Mouse (Mus musculus): ENCODE results near the gene Prdx3.
"Not testable (repeated sequence)": the region's sequence is repeated elsewhere in the genome, so short reads cannot be mapped to it uniquely, and the experiment has no call there.

DNA sequence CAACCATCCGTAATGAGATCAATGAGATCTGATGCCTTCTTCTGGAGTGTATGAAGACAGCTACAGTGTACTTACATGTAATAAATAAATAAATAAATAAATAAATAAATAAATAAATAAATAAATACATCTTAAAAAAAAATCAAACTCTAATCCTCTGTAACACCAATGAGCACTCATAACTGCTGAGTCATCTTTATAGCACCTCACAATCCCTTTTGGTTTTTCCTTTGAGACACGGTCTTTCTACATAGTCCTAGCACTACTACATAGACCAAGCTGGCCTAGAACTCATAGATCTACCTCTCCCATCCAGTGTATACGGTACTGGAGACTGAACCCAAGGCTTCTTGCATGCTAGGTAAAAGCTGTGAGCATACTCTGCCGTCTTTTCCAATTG, 8.2 kb downstream of the Prdx3 start:
- not testable (repeated sequence) for TF ChIP-seq POLR2A (IDR thresholded peaks at IDR 0.05; ENCODE audit: control insufficient read depth, low read depth, low read length); CTCF (IDR thresholded peaks at IDR 0.05; ENCODE audit: control insufficient read depth, insufficient read depth, insufficient replicate concordance, low read depth, low read length)
